In the genomic region with DNA sequence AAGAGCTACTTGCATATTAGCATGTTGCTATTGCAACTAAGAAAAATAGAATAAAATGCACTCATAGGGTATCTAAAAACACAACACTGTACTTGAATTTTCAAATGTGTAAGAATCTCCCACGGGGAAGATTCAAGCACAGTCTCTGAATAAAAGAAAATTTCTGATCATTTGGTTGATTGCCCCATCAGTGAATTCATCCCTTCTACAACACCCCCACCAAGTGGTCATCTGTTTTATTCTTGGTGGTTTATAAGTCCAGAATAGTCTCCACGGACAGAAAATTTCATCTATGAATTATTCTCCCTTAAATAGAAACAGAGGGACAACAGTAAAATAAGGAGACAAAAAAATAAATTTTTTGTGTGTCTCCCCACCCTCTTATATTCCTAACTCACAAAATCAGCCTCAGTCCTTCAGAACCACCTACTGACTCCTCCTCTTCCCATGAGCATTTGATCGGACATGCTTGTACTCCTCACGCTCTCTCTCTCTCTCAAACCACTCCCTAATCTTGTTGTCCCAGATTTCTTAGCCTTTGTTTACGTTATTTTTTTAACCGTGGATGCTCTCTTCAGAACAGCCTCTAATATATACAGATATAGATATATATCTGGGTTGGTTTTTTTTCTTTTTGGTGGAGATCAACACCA, we compare ENCODE assay signal across 8 mouse cellular contexts.
DNase-seq lines count a peak whose midpoint lies in the region; ATAC-seq lines count a peak whose summit lies in the region.

No protein-coding gene starts in this region.

- DNase-seq in frontal cortex, postnatal 25 days (ENCODE audit: low spot score in 2 of 2) = no peak
- peak; percentile 18 to 52 for DNase-seq in right cerebral cortex, adult 2 months (ENCODE audit: low spot score in 2 of 2)
- DNase-seq in right cerebral cortex, postnatal 25 days = no peak
- peak; percentile 54 for DNase-seq in kidney, postnatal 10 days
- DNase-seq in right cerebral cortex, postnatal 4 days = peak; percentile 5
- no peak for DNase-seq in spleen, adult 18-20 months
- DNase-seq in thymus, adult 18-20 months = no peak

- peak; percentile 80 for ATAC-seq in frontal cortex, adult (ENCODE audit: low TSS enrichment)

Comparison
In these comparisons a context has a peak if more than half of its experiments do, and no peak if none do; other contexts are left out.
1. DNase-seq: peak in right cerebral cortex, adult 2 months (2 of 2), kidney, postnatal 10 days (single experiment) and right cerebral cortex, postnatal 4 days (single experiment); none in frontal cortex, postnatal 25 days (0 of 2), right cerebral cortex, postnatal 25 days (single experiment), spleen, adult 18-20 months (0 of 2) and thymus, adult 18-20 months (0 of 2).